Mouse (Mus musculus) ovary, postnatal 10 days (tissue): ENCODE measurements at regions not wholly inside any gene's neighbourhood (a gene's known extent, or its start where the extent isn't known, plus 50 kb on each side); places are given as distances from the start of the nearest gene placed in this dataset.

Experiments
- DNase-seq: peaks from one replicate; pipeline ENCODE4 v3.0.0; 2022; ENCODE audit warnings: low spot score

DNA sequence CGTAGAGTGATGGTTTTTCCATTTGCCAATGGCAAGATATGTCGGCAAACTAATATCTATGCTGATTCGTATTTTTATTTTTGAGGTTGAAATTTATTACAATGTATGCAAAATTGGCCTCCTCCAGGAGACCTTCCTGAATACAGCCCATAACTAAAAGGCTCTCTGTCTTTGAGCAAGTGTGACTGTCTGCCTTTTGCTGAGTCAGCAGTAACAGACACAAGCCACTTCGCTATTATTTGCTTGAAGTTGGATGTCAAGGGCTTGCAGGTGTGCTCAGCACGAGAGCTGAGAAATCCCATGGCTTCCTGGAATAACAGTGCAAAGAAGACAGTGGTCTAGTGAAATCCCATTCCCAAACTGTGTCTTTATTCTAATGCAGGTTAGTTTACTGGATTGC, 56.9 kb downstream of the Dmrt2 start:
- DNase-seq: no peak

DNA sequence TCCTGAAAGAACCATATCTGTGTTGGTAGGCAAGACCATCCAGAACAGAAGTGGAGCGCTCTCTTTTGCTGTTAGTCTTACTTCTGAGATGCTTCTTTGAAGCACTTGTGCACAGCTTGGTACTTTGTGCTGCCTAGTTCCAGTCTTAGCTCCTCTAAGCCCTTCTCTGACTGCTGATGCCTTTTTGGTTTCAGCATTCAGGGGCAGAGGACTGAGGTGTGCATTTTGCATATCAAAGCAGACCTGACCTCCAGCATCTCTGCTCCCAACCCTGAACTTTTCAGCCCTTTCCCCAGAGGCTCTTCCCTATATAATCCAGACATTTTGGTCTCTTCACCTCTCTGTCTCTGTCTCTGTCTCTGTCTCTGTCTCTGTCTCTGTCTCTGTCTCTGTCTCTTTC, 57.4 kb downstream of the Dmrt2 start:
- no peak for DNase-seq

GRCm38 (mm10) chr19:25778455-25778854, 106.2 kb downstream of the Dmrt2 start:
- no peak for DNase-seq

DNA sequence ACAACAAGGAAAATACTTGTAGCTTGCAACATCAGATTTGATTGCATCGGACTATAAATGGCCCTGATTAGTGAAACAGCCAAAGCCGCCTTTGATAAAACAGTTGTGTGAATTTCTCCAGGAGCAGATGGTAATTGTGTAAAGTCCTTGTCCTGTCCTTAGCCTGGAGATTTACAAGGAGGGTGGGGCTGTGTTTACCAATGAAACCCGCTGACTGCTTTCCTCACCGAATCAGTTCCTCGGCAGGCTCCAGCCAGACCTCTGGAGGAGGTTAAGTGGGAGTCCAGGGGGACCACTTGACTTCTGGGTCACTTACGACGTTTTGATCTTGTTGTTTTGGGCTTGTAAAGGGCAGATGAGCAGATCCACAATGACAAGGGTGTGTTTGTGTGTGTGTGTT, 107.1 kb downstream of the Dmrt2 start:
- DNase-seq: no peak

DNA sequence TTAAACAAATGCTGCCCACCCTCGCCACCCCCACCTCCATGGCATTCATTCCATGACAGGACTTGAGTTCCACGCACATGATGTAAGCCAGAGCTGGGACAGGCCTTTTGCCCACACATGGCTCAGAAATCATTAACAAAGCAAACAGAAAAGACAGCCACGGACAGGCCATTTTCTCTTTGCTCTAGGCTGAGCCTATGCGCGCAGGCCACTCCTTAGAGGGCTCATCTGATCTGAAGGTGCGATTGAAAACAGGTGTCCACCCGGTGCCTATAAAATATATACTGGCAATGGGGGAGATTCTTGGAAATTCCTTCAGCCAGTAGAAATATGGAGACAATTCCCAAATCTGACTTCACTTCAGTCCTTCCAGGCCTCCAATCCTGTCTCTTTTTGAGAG, 109.1 kb downstream of the Dmrt2 start:
- no peak for DNase-seq

DNA sequence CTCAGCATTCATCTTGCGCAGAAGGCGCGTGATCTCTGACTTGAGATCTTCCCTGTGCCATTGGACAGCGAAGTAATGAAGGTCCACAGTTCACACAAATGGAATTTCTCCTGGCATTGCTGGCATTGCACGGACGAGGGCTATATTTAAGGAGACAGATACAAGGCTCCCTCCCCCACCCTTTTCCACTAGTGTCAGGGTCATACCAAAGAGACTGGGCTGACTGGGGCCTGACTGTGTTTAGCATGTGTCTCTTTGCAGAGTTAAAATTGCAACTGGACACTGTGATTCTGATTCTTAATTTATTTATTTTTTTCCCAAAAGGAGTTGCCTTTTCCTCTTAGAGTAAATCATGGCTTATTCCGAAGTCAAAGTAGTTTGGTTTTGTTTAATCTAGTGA, 130.5 kb downstream of the Dmrt2 start:
- DNase-seq: no peak

DNA sequence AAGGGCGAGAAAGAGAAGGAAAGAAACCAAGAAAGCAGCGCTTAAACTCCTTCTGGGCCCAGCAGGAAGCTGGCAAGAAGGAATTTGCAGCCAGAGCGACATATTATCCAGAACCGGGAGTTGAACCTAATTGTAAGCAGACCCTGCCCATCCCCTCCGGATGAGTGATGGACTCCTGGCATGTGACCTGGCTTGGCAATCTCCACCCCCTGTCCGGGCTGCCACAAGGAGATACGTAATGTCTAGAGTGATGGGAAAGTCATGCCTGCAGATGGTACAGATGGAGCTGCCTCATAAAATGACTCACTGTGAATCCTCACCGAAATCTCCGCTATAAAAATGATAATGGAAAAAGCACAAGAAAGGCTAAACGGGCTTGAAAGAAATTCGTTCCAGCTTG, 133.1 kb downstream of the Dmrt2 start:
- DNase-seq: no peak

DNA sequence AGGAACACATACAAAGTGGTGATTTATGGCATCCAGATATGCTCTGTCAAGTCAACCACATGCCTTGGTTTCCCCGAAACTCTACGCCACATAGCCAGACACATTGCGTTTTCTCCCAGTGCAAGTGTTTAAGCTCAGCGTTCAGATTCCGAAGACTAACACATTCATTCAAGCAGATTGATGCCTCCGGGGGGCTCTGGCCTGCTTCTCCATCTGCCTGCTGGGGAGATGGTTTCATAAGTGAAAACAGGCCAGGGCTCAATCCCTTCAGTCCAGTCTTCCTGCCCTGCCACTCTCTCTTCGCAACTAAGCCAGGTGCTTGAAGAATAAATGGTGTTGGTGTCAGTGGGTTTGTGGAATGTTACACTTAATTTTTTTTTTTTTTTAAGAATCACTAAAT, 141.4 kb downstream of the Dmrt2 start:
- no peak for DNase-seq

DNA sequence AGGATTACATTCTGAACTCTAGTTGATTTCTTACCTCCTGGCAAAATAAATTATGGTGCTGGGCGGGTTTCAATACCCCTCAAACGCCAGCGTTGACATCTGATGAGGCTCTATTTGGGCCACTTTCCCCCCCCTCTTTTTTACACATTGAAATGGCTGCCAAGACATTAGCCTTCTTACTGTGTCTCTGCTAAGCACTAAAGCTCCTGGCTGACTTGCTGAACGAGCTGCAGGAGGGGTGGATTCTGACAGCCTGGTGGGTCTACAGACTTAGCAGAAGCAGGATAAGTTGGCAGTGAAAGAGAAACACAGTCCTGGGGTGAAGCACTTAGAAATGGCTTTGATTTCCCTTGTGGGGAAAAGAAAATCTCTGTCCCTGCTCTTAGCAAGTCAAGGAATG, 172.9 kb downstream of the Dmrt2 start:
- DNase-seq: no peak

GRCm38 (mm10) chr19:25856344-25856743, 184.1 kb downstream of the Dmrt2 start:
- DNase-seq: no peak

DNA sequence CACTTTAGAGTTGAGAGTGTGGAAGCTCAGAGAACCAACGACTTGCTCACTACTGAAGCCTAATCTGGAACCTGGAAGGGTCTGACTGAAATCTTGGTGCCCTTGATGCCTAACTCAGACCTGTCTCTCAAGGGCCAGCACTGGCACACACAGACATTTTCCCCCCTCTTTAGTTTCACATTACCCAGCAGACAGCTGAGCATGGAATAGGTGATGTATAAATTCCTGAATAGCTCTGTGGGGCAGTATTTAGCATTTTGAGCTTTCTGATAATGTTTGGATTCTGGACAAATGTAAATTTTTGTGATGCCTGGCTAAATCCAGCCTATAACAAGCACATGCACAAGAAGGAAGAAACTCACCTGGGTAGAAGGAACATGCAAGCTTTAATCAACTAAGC, 191.1 kb downstream of the Dmrt2 start:
- DNase-seq: no peak

GRCm38 (mm10) chr19:25906721-25907120, 234.5 kb downstream of the Dmrt2 start:
- no peak for DNase-seq

DNA sequence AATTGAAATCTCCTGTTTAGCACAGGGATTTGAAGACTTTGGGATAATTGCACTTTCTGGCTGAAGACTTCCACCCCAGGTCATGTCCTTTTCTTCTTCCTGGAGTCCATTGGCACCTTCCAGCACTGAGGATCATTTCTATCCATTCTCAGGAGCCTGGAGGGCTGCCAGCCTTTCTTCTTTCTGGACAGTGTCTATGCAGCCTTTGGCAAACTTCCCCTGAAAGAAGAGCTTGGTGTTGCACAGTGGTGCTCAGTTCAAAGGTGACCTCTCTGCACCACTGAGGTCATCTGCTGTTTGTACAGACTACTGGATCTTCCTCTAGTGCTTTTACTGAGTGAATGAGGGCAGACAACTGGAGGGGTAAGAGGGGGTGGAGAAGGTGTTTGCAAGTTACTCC, 249.8 kb downstream of the Dmrt2 start:
- DNase-seq: no peak

GRCm38 (mm10) chr19:25922806-25923205, 250.6 kb downstream of the Dmrt2 start:
- DNase-seq: no peak

DNA sequence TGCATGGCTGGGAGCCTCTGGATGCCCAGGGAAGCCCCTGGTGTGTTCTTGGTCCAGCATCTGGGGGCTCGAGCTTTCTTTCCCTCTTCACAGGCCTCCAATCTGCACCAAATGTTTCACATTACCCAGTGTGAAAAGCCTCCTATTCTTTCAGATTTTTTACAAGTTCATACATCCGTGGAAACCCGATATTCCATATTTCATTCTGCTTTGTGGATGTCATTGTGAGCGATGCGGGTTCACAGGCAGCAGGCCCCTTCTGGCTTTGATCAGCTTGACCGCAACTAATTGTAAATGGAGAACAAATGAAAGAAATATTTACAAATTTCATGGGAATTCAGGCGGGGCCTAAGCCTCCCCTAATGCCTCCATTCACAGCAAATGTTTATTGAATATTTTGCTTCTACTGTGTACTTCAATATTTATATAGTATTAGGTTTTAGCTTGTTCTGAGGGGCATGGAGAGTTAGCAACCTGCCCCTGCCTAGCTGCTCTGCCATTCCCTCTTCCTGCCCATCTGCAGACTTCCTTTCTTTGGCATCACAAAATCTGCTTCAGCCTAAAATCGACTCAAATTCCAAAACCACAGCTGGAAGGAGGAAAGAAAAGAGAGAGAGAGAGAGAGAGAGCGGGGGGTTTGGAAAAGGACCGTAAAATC, 251.6 kb downstream of the Dmrt2 start:
- no peak for DNase-seq

DNA sequence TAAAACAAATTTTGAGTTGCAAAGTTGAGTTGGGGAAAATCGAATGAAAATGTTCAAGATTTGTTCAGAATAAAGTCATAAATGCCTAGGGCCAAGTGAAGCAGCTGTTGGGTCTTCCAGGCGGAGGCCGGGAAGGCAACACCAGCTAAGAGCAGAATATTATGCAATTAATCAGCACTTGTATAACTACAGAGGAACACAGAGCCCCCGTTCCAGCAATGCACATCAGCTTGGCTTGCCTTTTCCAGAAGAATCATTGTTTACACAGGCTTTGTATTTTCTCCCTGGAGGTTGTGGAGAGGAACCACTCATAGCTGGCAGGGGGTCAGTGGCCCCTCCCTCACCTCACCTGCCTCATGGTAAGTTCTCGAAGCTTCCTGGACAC, 252.2 kb downstream of the Dmrt2 start:
- DNase-seq: no peak

- no peak for DNase-seq
Measured at GRCm38 (mm10) chr19:25927220-25927619, 255.0 kb downstream of the Dmrt2 start.

DNA sequence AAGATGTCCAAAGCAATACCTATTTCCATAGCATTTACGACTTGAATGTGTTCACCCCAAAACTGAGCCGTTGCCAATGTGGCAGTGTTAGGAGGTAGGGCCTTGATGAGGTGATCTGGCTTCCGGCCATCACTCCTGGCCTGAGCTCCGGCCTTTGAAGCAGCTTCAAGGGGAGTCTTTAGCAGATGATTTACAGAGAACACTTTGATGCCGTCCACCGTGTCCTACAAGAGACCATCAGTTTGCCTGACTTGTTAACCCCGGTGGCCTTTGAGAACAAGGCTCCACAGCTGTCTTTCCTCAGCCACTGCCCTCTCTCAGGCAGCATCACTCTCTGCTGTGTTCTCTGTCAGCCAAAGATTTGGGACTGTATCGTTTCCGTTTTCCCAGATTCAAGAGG, 265.1 kb downstream of the Dmrt2 start:
- no peak for DNase-seq

DNA sequence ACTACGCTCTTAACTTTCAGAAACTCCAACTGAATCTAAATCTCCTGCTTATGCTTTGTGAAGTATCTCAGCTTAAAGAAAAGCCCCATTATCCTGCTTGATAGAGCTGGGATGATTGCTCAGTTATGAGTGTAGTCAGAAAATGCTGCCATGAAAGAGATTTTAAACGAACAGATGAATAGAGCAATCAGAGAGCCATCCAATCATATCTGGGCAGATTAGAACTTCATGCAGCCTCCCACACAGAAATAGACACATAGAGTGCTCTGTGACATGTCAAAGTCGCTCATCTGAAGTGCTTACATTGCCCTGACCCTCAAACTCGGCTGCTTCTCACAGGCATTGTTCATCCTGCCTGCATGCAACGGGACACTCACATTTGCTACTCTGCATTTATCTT, 299.0 kb downstream of the Dmrt2 start:
- DNase-seq: no peak

DNA sequence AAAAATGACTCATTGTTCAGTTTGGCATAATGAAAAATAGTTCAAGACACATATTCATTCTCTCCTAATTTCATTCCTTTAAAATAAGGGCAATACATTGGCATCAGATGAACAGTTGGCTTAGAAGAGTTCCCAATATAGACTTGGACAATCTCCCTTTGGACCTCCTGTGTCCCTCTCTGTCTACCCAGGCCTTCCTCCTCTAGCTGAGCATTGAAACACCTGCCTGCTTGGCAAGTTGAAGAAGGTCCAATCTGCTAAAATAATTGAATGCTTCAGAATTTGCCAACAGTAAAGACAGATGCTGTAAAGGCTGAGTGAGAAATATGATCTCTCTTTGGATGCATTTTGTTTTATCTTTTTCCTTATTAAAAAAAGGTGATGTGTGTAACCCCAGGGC, 303.0 kb downstream of the Dmrt2 start:
- DNase-seq: no peak

GRCm38 (mm10) chr19:25980308-25980707, 308.1 kb downstream of the Dmrt2 start:
- DNase-seq: no peak

- no peak for DNase-seq
Measured at GRCm38 (mm10) chr19:26014620-26015180, 342.5 kb downstream of the Dmrt2 start.

DNA sequence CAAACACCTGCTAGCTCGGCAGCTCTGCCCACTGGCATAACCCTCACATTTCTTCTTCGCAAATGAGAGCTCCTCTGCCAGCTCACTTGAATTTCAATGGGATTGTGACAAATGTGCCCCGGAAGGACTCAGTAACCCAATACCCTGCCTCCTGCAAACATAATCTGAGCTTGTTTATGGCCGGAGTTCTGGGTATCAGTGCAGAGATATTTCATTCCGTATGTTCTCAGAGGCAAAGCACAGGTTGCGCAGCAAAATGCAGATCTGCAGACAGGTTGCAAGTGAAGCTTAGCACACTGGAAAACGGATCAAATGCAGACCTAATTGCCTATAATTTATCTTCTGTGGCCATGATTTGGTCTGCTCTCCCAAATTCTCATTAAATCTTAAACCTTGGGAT, 348.9 kb downstream of the Dmrt2 start:
- DNase-seq: no peak

DNA sequence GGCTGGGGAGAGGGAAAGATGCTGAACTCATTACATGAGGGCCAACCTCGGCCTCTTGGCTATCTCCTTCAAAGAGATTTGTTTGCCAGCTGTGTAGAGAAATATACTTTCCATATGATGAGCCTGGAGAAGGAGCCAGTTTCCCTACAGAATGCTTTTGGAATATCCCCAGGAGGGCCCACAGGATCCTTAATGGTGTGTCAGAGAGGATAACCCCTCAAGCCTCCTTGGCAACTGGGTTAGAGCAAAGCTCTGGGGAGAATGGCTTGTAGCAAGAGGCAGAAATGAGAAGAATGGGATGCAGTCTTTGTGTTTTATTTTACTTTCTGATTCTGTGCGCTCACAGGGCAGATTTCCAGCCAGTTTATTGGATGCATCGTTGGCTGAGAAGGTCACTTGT, 353.9 kb downstream of the Dmrt2 start:
- no peak for DNase-seq

DNA sequence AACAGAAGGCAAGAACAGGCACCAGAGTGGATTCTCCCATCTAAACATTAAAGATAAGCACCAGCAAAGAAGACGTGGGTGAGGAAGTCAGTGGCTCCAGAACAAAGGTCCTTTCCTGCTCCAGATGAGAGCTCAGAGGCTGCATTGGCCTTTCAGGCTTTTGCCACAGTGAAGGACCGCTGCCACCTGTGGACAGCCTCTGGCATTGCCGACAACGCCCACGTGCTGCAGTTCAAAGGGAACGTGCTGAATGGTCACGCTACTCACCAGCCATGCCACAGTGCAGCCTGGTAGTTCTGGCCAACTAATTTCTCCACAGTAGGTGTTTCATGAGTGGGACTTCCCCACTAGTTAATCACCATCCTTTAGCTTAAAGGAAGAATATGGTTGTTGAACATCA, 365.1 kb downstream of the Dmrt2 start:
- peak; percentile 17 for DNase-seq
